Mouse (Mus musculus) spleen, postnatal 14 days (tissue): ENCODE results near the gene Gga1.

Experiments used
- DNase-seq, 2 experiments: peaks; one replicate each; pipeline ENCODE4 v3.0.0; 2021 to 2022; ENCODE audit warnings: low spot score in 2 of 2

Gga1 gene

GRCm38 (mm10) chr15:78914091-78914822 is 37.3 kb downstream of the Gga1 start:
- DNase-seq: no peak

DNA sequence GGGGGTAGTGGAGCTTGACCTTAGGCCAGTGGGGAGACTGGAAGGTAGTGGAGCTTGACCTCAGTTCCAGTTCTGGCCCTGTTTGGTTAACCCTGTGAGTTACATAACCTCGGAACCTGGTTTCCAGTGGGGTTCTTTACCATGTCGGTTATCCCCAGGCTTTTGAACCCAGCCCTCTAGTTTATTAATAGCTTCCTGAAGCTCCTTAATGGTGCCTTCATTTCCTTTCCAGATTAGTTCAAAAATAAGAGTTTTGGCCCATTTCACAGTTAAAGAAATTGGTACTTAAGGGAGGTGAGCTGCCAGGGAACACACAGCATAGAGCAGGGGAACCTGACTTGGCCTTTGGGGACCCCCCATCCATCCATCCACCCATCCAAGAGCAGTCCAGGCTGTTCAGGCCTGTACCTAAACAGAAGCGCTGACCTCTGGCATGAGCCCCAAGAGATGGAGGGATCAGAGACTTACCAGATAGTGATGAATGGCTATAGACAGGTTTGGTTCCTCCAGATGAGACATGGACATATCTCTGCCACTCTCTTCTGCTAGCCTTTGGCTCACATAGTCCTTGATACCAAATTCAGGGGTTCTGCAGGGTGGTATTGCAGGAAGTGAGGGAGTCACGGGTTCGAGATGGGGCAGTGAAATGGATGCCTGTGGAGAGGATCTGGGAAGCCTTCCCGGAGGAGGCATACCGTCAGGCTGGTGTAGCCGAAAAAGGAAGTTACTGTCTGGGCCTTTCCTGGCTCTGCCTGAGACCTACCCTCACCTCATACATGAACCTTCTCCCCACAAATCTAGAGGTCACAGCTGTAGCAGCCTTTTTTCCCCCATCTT is 38.1 kb downstream of the Gga1 start:
- DNase-seq: no peak

DNA sequence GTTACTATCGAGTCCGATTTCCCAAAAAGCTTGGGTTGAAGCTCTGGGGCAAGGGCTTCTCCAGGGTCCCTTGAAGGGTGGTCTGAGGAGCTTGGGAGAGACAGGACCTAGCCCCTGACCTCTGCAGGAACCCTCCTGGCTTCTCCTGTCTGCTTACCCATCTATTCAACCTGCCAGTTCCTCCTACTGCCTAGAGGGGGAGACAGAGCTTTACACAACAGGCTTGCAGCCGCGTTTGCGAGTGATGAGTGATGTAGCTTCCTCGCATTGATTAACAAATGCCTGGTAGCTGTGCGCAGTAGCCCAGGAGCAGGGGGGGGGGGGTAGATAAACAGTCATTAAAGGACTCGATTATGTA is 38.6 kb downstream of the Gga1 start:
- peak in 1 of 2 experiments; percentile 61 for DNase-seq

- no peak for DNase-seq
These were observed 39.2 kb downstream of the Gga1 start for GRCm38 (mm10) chr15:78916052-78916826.

DNA sequence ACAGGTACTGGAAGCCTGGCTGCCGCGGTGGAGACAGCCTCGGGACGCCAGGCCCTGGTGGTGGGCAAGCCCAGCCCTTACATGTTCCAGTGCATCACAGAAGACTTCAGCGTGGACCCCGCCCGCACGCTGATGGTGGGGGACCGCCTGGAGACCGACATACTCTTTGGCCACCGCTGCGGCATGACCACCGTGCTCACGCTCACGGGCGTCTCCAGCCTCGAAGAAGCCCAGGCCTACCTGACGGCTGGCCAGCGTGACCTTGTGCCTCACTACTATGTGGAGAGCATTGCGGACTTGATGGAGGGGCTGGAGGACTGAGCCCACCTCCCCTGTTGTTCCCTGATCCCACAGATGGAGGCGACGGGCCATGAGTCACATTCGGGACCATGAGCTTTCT is 41.1 kb downstream of the Gga1 start:
- no peak for DNase-seq

- no peak for DNase-seq
These were observed 42.9 kb downstream of the Gga1 start for GRCm38 (mm10) chr15:78919914-78920313.

DNA sequence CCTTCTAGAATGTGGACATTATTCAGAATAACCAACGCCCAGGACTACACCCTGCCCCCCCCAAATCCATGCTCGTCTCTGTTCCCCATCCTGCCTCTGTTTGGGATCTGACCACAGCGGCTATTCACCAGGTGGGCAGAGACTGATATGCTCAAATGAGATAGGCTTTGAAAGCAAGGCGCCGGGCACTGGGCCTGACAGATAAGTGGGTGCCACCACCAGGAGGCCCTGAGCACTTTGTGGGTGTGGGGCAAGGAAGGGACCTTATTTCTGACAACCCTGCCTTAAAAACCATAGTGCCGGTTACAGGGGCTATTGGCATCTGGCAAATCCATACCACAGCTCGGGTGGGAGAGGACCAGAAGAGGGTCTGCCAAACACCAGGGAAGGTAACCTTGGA is 45.7 kb downstream of the Gga1 start:
- DNase-seq: peak in 1 of 2 experiments; percentile 45

DNA sequence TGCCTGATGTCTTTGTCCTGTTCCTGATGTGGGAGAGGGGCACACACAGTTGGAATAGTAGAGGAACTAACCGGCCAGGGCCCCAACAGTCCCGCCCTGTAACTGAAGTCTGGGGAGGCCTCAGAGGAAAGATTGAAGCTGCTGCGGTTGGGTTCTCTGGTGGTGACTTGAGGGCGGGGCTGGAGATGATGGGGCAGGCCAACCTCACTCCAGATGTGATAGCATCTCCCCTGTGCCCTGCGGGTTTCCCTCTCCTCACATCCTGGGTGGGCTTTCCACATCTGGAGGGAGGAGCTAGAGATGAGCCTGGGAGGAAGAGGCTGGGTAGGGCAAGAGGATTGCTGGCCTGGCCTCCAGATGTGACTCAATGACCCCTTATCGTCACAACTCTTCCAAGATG is 46.6 kb downstream of the Gga1 start:
- peak; percentile 41 to 44 for DNase-seq

DNA sequence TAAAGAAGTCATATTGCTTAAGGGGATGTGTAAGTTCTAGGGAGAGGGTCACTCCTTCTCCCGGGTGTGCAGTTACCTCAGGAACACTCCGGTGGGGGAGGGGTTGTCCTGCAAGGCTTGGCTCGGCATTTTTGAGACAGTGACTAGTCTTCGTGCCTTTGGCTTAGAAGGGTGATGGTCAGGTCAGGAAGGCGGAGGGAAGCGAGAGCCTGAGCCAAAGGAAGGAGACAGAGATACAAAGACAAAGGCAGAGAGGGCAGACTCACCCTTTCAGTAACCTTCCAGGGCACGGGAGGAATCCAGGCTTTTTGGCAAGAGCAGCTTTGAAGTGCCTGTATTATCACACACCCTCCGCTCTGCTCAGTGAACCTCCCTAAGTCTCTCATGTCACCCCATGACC is 48.1 kb downstream of the Gga1 start:
- DNase-seq: no peak

GRCm38 (mm10) chr15:78926021-78926919 is 49.3 kb downstream of the Gga1 start, which contains the start of gene Lgals1:
Lgals1 (plus strand) TSS chr15:78926725.
- DNase-seq: peak in 1 of 2 experiments; percentile 49

GRCm38 (mm10) chr15:78927021-78927787 is 50.2 kb downstream of the Gga1 start:
- no peak for DNase-seq

DNA sequence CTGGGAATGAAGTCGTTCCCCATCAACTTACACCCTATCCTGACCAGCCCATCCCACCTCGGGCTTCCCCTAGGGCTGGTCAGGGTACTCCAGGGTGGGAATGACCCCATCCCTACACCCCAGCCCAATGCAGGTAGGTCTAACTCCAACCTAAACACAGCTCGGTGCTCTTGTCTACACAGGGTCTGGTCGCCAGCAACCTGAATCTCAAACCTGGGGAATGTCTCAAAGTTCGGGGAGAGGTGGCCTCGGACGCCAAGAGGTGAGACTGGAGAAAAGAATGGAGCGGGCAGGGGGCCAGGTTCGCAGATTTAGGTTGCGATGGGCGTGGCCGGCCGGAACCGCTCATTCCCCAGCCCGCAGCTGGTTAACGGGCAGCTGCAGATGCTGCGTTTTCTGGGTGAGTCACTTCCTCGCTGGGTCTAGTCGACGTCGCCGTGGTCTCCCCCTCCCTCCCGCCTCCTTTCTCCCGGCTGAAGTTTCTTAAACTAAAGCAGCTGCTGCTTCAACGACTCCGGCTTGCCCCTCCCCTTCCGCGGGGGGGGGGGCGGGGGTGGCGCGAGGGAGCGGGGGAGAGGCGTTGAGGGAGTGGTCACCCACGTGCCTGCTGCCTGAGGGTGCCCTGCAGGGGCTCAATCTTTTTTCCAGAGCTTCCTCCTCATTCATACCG is 50.9 kb downstream of the Gga1 start:
- peak; percentile 53 to 63 for DNase-seq

DNA sequence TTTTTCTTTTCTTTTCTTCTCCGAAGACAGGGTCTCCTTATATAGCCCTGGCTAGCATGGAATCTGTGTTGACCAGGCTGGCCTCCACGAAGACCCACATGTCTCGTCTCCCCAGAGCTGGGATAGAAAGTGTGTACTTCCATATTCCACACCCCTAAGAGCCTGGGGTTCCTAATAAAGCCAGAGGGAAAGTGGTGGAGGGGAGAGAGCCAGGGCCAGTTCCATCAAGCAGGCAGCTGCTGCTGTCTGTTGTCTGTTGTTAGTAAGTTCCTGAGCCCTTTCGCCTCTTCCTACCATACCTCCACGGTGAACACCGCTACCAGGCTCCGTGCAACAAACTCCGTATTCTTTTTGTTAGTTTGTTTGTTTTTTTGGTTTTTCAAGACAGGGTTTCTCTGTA is 51.5 kb downstream of the Gga1 start:
- no peak for DNase-seq

DNA sequence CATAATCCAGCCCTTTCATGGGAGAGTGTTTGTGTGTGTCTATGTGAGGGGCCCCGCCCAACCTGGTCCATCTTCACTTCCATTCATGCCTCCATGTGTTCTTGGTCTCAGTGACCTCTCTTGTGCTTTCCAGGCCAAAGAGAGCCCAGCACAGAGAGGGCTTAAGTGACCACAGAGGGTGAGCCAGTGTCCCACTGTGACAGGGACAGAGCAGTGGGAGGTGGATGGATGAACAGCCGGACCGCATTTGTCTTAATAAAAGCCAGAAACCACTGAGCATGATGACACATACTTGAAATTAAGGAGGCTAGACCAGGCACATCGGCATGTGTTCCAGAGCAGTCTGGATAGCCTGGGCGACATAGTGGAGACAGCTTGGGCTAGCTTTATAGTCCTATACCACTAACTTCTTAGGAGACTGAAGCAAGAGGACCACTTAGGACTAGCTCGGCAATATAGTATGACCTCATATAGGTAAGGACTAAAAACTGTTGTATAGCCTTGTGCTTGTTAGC is 53.3 kb downstream of the Gga1 start:
- no peak for DNase-seq

DNA sequence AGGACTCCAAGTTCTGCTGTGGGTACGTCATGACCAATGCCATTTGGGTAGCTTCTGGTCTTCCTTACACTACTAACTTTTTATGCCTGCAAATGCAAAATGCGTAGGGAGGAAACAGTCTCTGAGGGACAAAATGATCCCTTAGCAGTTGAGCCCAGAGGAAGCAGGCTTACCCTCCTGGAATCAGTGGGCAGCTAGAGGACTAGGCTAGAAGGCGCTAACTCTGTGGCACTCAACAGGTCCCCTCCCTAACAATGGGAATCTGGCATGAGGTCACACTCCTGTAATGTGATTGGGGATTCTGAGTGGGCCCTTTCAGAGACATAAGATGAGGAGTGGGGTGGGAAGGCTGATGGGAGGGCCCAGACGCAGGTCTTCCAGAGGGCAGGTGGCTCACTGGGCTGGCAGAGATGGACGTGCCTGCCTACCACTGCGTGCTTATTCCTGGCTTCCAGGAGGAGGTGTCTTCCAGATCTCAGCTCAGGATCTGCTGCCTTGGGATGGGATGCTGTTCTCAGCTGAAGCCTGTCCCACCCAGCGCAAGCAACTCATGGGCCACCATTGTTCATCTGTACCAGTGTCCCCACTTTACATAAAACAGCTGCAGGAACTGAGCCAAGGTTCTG is 53.9 kb downstream of the Gga1 start:
- DNase-seq: no peak

DNA sequence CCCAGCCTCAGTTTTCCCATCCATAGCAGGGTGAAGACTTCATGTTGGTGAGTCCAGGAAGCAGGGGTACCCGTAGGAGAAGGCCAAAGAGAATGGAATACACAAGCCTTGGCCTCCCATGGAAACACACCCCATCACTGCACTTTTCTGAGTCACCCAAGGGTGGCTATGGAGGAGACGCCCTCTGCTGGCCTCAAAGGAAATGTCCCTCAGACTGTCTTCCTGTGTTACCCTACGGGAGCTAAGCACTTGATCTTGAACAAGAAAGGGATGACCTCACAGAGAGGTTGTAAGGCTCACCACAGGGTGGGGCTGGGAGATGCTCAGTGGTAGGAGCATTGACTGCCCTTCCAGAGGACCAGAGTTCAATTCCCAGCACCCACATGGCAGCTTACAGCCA is 54.6 kb downstream of the Gga1 start:
- DNase-seq: peak in 1 of 2 experiments; percentile 58

DNA sequence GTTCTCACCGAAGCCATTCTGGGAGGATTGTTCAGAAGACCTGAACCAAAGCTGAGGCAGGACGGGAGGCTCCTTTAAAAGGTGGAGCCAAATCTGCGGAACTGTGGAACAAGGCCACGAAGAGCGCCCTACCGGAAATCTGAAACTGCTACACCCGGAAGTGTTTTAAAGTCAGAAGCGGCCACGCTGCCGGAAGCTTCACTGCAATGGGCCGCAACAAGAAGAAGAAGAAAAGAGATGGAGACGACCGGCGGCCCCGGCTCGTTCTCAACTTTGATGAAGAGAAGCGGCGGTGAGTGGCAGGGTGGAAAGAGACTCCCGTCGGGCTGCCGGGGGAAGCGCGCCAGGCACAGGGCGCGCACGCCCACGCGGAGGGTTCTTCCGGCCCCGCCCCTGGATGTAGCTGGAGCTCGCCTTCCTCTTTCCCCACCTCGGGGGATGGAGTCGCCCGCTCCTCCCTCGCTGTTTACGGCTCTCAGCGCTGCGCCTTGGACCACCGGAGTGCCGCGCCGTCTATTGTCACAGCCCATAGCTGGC is 57.9 kb downstream of the Gga1 start, which contains the start of gene Nol12:
Nol12 (plus strand) TSS at position 150 of the 537 bp plus-strand sequence.
- peak; percentile 63 to 77 for DNase-seq

DNA sequence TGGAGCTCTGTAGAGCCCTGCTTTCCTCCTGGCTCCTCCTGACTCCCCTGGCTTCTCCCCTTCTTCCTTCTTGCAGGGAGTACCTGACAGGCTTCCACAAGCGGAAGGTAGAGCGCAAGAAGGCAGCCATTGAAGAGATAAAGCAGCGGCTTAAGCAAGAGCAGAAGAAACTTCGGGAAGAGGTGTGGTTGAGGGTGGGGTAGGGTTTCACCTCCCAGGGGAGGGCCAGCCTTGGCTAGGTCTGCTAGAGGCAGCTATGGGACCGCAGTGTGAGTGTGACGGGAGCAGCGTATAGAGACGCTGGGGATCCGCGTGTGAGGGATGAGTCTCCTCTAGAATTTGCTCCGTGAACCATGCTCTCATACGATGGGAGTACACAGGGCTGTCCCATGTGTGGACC is 59.4 kb downstream of the Gga1 start:
- DNase-seq: no peak

DNA sequence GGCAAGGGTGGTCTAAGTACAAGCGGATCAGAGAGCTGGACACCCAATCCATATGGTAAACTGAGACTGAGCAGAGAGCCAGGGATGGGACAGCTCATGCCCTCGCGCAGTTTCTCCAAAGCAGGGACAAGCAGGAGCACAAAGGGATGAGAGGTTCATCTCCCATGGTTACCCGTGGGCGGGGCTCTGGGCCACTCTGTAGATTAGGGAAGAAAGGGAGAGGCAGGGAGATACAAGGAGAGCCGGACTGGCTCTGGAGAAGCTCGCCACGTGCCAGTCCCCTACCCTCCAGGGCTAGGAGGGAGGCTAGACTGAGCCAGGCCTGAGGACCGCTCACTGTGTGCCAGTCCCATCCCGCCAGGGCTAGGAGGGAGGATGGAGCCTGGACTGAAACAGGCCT is 60.3 kb downstream of the Gga1 start:
- no peak for DNase-seq
